Mouse (Mus musculus) testis, adult 2 months (tissue): ENCODE results near the gene Vstm2a.

Source experiments
- CTCF ChIP-seq: fragments of 200-500 bp; IDR thresholded peaks from 2 replicates; pipeline ENCODE4 v1.5.1; 2012; ENCODE audit warnings: low read depth, mild to moderate bottlenecking, inconsistent platforms, low read length, moderate library complexity; ENCODE audit not compliant: control insufficient read depth, insufficient read depth, insufficient replicate concordance
- POLR2A ChIP-seq: fragments of 200-500 bp; IDR thresholded peaks from 2 replicates; pipeline ENCODE4 v1.6.1; 2012; ENCODE audit warnings: low read depth, mild to moderate bottlenecking, inconsistent platforms, low read length, moderate library complexity; ENCODE audit not compliant: control insufficient read depth

GRCm38 (mm10) chr11:16345179-16345578 is 87.7 kb downstream of the Vstm2a start:
- TF ChIP-seq POLR2A (no peak), CTCF (no peak)
